Mouse (Mus musculus): ENCODE data around the gene Itpk1.

Itpk1 gene

DNA sequence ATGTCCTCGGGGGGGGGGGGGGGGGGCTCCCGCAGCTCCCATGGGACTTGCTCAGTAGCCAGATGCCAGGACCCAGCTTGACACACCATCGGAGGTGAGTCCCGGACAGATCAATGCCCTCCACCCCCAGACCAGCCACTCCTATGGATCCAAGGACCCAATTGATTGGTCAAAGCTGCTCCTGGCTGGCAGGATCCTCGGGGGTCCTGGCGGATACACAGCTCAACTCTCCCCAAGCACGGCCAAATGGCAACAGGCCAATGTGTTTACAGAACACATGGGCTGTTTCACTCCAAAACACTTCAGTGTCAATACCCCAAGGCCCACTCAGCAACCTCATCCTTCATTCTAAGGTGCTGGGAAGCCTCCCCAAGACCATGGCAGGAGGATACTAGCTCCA lies 13.0 kb downstream of the Itpk1 start:
- DNase-seq (ENCODE audit: low read depth, low spot score): no peak

DNA sequence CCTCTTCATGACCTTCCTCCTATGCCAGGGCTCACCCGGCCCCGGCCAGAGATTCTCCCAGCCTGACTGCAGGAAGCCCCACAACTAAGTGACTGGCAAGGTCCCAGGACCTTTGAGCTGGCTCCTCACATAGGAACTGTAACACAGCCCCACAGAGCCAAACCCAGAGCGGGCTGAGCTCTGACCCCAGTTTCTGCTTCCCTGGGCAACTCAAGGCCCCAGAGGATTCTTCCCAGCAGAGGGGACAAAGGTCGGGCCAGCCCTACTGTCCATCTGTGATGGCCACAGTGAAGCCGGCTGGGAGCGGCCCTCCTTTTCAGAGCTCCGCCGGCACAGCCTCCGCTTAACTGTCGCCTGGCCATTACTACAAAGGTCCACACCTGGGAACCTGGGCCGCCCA lies 13.6 kb downstream of the Itpk1 start:
- no peak for DNase-seq (ENCODE audit: low read depth, low spot score)

- no peak for DNase-seq (ENCODE audit: low read depth, low spot score)
Observed at GRCm38 (mm10) chr12:102689773-102690563, 14.8 kb downstream of the Itpk1 start.

DNA sequence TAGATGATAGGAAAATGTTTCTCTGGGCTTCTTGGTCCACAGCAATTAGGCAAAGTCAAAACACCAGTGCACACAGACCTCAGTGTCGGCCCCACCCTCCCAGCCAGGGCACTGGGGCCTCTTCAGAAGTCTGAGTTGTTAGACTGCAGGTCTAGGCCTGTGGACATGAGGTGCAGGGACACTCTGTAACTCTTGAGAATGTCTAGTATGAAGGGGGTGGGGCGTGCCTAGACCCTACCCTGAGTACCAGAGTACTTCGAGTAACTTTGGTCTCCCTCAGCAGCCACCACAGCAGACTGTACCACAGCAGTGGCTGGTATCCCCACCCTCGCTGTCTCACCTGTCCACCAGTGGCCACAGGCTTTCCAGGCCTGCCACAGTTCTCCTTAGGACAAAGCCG lies 18.4 kb downstream of the Itpk1 start:
- DNase-seq (ENCODE audit: low read depth, low spot score): no peak

DNA sequence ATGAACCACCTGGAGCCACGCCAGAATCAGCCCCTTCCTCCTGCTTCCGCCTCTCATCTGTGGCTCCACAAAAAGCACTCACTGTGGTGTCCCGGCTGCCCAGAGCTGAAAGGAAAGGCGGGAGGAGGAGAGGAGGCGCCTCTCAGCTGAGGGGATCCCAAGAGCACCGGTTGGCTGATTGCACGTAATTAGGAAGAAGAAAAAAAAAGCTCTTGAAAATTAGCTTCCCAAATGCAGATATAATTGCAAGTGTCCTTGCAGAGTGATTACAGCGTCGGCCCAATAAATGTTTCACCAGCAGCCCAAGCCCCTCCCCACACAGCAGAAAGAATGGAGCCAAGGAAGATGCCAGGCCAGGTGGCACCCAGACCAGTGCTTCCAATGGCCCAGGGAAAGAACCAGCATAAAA lies 19.2 kb downstream of the Itpk1 start:
- DNase-seq (ENCODE audit: low read depth, low spot score): no peak

DNA sequence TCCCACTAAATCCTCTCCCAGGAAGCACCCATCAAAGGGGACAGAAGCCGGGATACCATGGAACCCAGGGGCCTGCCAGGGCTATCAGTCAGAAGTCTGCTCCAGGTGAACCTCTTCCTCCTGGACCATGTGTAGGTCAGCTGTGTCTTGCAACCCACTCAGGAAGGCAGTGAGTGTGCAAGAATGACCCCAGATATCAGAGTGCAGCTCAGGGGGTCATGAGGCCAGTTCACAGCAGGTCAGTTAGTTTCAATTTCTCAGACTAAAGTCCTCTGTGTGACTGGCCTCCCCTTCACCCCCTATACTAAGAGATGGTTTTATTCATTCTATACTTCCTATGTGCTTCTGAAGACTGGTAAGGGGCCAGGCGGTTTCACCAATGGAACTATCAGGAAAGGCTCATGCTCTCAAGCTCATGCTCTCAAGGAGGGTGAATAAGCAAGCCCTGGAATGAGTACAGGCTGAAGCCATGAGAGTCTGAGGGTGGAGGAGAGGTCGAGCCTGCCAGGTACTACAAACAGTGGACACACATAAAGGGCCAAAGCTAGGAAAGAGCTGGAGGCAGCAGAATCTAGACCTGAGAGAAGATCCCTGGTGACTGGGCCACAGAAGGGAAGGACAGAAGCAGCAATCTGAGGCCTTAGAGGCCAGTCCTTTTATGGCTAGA lies 19.9 kb downstream of the Itpk1 start:
- no peak for DNase-seq (ENCODE audit: low read depth, low spot score)

DNA sequence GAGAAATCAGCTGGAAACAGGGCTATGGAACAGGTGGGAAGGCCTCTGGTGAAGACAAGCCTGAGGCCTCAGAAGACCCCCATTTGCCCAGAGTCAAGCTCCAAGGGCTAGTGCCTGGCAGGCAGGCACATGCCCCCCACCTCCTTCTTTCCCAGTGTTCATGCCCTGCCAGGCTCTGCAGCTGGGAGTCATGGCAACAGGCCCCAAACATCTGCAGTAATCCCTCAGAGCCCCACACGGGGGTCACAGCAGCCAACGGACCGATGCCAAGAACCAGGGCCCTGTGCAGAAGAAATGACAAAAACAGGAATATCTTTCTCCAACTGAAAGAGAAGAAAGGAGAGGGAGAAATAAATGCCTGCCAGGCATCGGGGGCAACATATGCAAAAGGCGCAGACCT lies 20.8 kb downstream of the Itpk1 start:
- DNase-seq (ENCODE audit: low read depth, low spot score): peak; percentile 71

GRCm38 (mm10) chr12:102683438-102683837 lies 21.3 kb downstream of the Itpk1 start:
- no peak for DNase-seq (ENCODE audit: low read depth, low spot score)

- DNase-seq (ENCODE audit: low read depth, low spot score): no peak
Observed at GRCm38 (mm10) chr12:102682722-102683299, 21.9 kb downstream of the Itpk1 start.

GRCm38 (mm10) chr12:102682085-102682484 lies 22.6 kb downstream of the Itpk1 start:
- DNase-seq (ENCODE audit: low read depth, low spot score): no peak

DNA sequence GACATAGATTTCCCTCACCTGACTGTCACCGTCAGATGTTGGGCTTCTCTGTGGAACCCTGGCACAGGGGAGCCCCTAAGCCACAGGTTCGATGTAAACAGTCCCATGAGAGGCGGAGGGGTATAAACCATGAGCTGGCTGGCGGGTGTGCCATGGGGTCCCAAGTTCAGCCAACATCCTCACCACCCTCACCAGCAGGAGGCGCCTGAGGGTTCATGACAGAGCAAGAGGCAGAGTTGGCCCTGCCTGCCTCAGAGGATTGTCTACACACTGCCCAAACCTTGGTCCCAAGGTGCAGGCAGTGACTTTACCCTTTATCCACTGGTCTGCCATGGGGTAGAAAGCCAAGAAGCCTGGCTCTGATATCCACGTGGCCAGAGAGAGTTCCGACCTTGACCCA lies 23.1 kb downstream of the Itpk1 start:
- no peak for DNase-seq (ENCODE audit: low read depth, low spot score)

DNA sequence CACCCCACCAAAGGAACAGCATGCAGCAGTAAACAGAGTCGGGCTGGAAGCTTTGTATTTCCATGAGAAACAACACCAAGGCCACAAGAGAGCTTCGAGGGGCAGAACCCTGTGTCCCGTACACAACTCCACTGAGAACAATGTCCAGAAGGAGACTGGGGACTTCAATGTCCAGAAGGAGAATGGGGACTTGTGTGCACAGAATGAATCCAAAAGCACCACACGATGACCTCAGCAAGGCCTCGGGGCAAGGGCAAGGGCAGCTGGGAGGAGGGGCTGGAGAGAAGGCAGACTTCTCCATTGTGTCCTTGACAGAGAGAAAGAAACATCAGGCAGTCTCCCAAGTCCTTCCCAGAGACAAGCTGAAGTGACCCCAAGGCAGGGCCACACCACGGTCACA lies 25.9 kb downstream of the Itpk1 start:
- DNase-seq (ENCODE audit: low read depth, low spot score): peak; percentile 92

- DNase-seq (ENCODE audit: low read depth, low spot score): peak; percentile 71
Observed at GRCm38 (mm10) chr12:102677089-102677488, 27.6 kb downstream of the Itpk1 start.

GRCm38 (mm10) chr12:102674556-102674955 lies 30.2 kb downstream of the Itpk1 start:
- DNase-seq (ENCODE audit: low read depth, low spot score): no peak

GRCm38 (mm10) chr12:102674123-102674522 lies 30.6 kb downstream of the Itpk1 start:
- DNase-seq (ENCODE audit: low read depth, low spot score): peak; percentile 78

DNA sequence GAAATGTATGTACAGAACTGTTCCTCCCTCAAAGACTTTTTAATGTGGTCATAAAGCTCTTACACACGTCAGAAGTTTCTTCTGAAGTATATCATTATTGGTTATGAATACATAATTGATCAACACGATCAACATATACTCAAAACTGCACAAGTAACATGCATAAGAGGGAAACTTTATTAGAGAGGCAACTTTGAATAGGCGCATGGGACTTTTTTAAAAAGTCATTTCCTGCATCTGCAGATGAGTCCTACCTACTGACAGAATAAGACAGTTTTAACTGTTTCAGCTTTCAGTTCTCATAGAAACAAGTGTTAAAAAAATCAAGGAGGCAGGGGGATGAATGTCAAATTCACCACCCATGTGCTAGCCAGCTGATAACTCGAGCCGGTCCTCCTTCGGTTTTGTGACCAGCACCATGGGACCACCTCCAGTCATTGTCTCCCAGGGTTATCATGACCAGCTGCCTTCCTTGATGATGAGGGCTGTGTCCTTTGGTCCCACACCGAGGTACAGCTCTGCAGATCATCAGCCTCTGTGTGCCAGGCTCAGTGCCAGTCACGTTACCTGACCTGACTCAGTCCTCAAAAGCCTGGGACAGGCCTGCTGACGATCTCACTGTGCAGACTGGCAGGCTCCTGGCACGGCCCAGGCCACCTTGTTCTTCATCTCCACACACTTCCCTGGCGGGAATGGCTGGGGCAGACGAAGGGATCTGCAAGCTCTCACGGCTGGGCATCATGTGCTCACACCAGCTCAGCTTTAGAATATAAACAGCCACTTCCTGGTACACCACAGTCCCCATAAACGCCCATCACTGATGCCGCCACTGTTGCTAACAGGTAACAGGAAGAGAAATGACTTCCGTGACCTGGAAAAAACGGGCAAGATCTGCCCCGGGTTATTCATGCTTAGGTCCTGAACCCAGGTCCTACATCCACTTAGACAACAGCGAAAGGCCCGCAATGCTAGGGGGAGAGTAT lies 31.6 kb downstream of the Itpk1 start:
- peak; percentile 56 for DNase-seq (ENCODE audit: low read depth, low spot score)

- no peak for DNase-seq (ENCODE audit: low read depth, low spot score)
Observed at GRCm38 (mm10) chr12:102672176-102672575, 32.6 kb downstream of the Itpk1 start.

DNA sequence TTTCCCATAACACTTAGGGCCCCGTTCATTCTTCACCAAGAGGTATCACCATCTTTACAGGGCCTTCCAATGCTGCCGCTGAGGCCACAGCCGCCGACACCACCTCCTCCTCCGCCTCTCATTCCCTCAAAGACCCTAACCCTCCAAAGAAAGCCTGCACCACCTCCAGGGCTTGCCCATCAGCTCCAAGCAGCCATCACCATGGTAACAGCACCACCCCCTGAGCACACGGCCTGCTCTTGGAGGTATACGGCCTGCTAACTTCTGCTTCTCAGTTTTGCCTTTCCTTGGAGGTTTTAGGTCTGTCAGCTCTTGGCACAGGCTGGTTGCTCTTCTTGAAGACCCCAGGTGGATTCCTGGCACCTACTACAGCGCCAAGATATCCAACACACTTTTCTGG lies 33.9 kb downstream of the Itpk1 start:
- DNase-seq (ENCODE audit: low read depth, low spot score): no peak

- peak; percentile 63 for DNase-seq (ENCODE audit: low read depth, low spot score)
Observed at GRCm38 (mm10) chr12:102665465-102666202, 39.1 kb downstream of the Itpk1 start.

- DNase-seq (ENCODE audit: low read depth, low spot score): no peak
Observed at GRCm38 (mm10) chr12:102664052-102664448, 40.7 kb downstream of the Itpk1 start.
